Mouse (Mus musculus): ENCODE measurements around the gene Cylc1. TPM values are rescaled to one million over a fixed set of nuclear protein-coding genes. Genes with fewer than 3 reads are reported as not detected.

Gene Cylc1
- not detected for total RNA-seq (2023)

DNA sequence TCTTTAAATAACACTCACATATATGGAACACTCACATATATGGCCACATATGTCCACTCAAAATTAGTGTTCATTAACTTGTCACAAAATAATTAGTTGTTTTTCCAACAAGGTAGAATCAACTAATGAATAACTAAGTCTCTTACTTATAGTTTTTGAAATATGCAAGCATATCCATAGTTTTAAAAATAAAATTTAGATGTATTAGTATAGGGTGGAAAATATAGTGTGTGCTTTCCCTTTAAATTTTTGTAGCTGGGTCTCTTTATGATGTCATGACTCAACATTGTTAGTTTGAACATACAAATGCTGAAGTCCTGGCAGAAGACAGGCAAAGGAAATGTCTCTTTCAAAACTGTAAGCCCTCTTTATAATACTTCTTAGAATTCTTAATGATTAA lies at the start of gene Cylc1:
Cylc1 (plus strand) TSS at position 301 of the 400 bp plus-strand sequence.

DNA sequence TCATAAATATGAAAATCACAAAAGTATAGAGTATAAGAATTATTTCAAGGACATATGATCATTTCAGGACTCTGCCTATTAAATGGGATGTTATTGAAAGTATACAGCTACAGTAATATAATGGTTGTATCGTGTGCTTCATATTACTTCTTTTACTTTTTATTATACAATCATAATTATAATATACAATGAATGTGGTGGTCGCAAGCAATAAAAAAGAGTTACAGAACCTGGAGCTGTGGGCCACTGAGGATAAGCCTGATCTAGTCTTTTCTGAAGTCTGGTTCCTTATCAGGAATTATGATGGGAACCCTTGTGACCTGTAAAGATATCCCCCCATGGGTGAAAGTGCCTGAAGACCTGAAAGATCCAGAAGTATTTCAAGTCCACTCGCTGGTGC lies 57.8 kb downstream of the Cylc1 start, which contains the start of gene Gm10112:
Gm10112 (plus strand) TSS at position 301 of the 400 bp plus-strand sequence.

Other genes with a start within 250 kb of the Cylc1 start
- gene Gm10112, start 57.9 kb downstream of the Cylc1 start, total RNA-seq (2023): not detected